In the genomic region with DNA sequence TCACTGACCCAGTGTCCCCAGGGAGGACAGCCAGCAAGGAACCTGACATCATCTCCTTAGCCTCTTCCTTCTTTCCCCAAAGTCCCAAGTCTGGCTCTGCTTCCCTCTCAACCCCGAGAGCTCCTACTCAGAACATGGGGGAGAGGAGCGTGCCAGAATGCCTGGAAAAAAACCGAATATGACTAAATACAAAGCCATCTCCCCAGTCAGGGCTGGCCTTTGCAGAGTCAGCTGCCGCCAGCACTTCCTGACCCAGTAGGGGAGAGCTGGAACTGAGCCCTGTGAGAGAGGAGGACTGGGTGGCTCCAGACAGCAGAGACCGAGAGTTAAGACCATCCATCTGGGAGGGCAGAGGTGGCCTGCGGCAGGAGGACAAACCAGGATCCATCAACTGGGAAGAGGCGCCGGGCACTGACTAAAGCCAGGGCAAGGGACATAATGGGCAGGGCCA, we compare ENCODE assay signal across 8 mouse cellular contexts. TPM values are rescaled to one million over a fixed set of nuclear protein-coding genes. Genes with fewer than 3 reads are reported as not detected.
DNase-seq lines count a peak whose midpoint lies in the region.

No protein-coding gene starts in this region.

- DNase-seq in 3T3-L1 (ENCODE audit: low read depth, low spot score) = peak; percentile 97
- DNase-seq in adrenal gland, adult 2 months = peak; percentile 89
- peak; percentile 81 for DNase-seq in gastrocnemius, postnatal 25 days
- peak; percentile 39 to 64 for DNase-seq in kidney, adult 8-10 months
- DNase-seq in ovary, postnatal 14 days (ENCODE audit: low spot score) = peak; percentile 46
- no peak for DNase-seq in spleen, adult 18-20 months
- no peak for DNase-seq in right cerebral cortex, postnatal 25 days
- no peak for DNase-seq in retina, postnatal 1 day

RNA-seq across cellular contexts. Expression of a gene that starts 6.1 kb away (rescaled TPM):
- 10 to 100 TPM in 1 of 2 experiments, 1 to 10 TPM in 1; 8.6 to 13.0 TPM for total RNA-seq in adrenal gland, adult 2 months (2021)
- polyA plus RNA-seq in adrenal gland, adult 2 months (2012; rRNA removed) = 25.7 and 39.3 TPM in 2 replicates
- total RNA-seq in gastrocnemius, postnatal 25 days (2021) = under 1 TPM; 0.70 to 0.90 TPM

RNA-seq across cellular contexts. Expression of a gene that starts 40.5 kb away (rescaled TPM):
- total RNA-seq in adrenal gland, adult 2 months (2021) = 10 to 100 TPM; 10.7 to 14.1 TPM
- 11.1 and 15.2 TPM in 2 replicates for polyA plus RNA-seq in adrenal gland, adult 2 months (2012; rRNA removed)
- 1 to 10 TPM in 1 of 2 experiments, under 1 TPM in 1; 0.95 to 1.9 TPM for total RNA-seq in gastrocnemius, postnatal 25 days (2021)

Comparison
In these comparisons a context has a peak if more than half of its experiments do, and no peak if none do; other contexts are left out.
1. DNase-seq: peak in 3T3-L1 (single experiment), adrenal gland, adult 2 months (single experiment), gastrocnemius, postnatal 25 days (single experiment), kidney, adult 8-10 months (2 of 2) and ovary, postnatal 14 days (single experiment); none in spleen, adult 18-20 months (0 of 2), right cerebral cortex, postnatal 25 days (single experiment) and retina, postnatal 1 day (single experiment).
2. RNA of a gene that starts 6.1 kb away (total RNA-seq): 8.6 to 13.0 TPM in adrenal gland, adult 2 months; 0.70 to 0.90 TPM in gastrocnemius, postnatal 25 days; every median in the first group is over 4 times any median in the second.
3. RNA of a gene that starts 40.5 kb away (total RNA-seq): 10.7 to 14.1 TPM in adrenal gland, adult 2 months; 0.95 to 1.9 TPM in gastrocnemius, postnatal 25 days; every median in the first group is over 4 times any median in the second.